Mouse (Mus musculus): ENCODE data around the gene Cstf1. TPM values are rescaled to one million over a fixed set of nuclear protein-coding genes. Genes with fewer than 3 reads are reported as not detected.
A peak's percentile ranks its signal among the peaks of the same experiment; 100 is the strongest.

Cstf1 gene
- total and polyA plus RNA-seq, 3 experiments = 44.2 to 62.1 (median 53.2) TPM

- Histone ChIP-seq H3K36me3 (replicated peaks in 1 of 2; ENCODE audit: control insufficient read depth in 1 of 2, insufficient read depth in 1 of 2, low read length in 1 of 2) (peaks cover 0 to 8% of the 10 kb centered on the region in 2 experiments), H3K9me3 (replicated peaks; ENCODE audit: low read length) (no peaks in the 10 kb centered on the region), H3K4me3 (replicated peaks in 1 of 3; ENCODE audit: low read depth in 2 of 3, low read length in 2 of 3, poor library complexity in 1 of 3) (no peak overlapping the region), H3K27me3 (replicated peaks) (no peaks in the 10 kb centered on the region), H3K4me2 (ENCODE audit: insufficient read depth, low read depth, poor library complexity, severe bottlenecking) (peak overlapping the region; percentile 78), H3K79me2 (replicated peaks; ENCODE audit: control insufficient read depth, extremely low read depth, insufficient read depth, poor library complexity, severe bottlenecking) (no peaks in the 10 kb centered on the region), H3K9ac (ENCODE audit: insufficient read depth, low read depth) (peak overlapping the region; percentile 18), H3K4me1 (ENCODE audit: control insufficient read depth in 1 of 2, insufficient read depth in 2 of 2) (peaks cover 27 to 81% of the 10 kb centered on the region in 2 experiments), H3K27ac (ENCODE audit: insufficient read depth, low read depth) (peak overlapping the region; percentile 78)
- in situ Hi-C loops (cut with MboI; ENCODE audit: low pct_ligation_motif_present, low pct_unique_long_range_greater_than_20kb, low sequenced_read_pairs) (no loop called here), dilution Hi-C loops (cut with MboI; ENCODE audit: extremely low pct_ligation_motif_present, extremely low pct_unique_long_range_greater_than_20kb, low sequenced_read_pairs) (no loop called here)
- DNase-seq (ENCODE audit: extremely low read depth) = no peak
- TF ChIP-seq SMC3 (IDR thresholded peaks at IDR 0.05; ENCODE audit: low read depth, low read length) = peak; percentile 13; the same call in 1 of the 2 replicates
- TF ChIP-seq USF2 (conservative IDR thresholded peaks at IDR 0.05; ENCODE audit: low read depth, low read length) = peak; percentile 70
- TF ChIP-seq MAX (IDR thresholded peaks at IDR 0.05; ENCODE audit: low read length) = peak; percentile 81
- TF ChIP-seq EP300 (IDR thresholded peaks at IDR 0.05; ENCODE audit: low read length) = peak; percentile 79
- TF ChIP-seq IRF4 (IDR thresholded peaks at IDR 0.05; ENCODE audit: low read depth, low read length) = peak; percentile 78
- TF ChIP-seq TBP (conservative IDR thresholded peaks at IDR 0.05; ENCODE audit: low read depth, low read length) = no peak
- no peak for TF ChIP-seq SIN3A (IDR thresholded peaks at IDR 0.05; ENCODE audit: low read length)
- TF ChIP-seq UBTF (IDR thresholded peaks at IDR 0.05; ENCODE audit: low read depth, low read length) = no peak
- peak; percentile 87 for TF ChIP-seq USF1 (IDR thresholded peaks at IDR 0.05; ENCODE audit: low read depth, low read length)
- TF ChIP-seq NELFE (IDR thresholded peaks at IDR 0.05; ENCODE audit: low read depth, low read length) = no peak
- TF ChIP-seq TCF12 (IDR thresholded peaks at IDR 0.05; ENCODE audit: low read depth, low read length) = peak; percentile 88
- 0 out of 2 replicates have a peak, but pooled peaks have one; percentile 25 for TF ChIP-seq HCFC1 (IDR thresholded peaks at IDR 0.05; ENCODE audit: low read depth, low read length)
- no peak for TF ChIP-seq E2F4 (IDR thresholded peaks at IDR 0.05; ENCODE audit: insufficient replicate concordance, low read depth, low read length)
- peak; percentile 88 for TF ChIP-seq ETS1 (conservative IDR thresholded peaks at IDR 0.05; ENCODE audit: low read depth, low read length)
- peak; percentile 79 for TF ChIP-seq MYC (IDR thresholded peaks at IDR 0.05; ENCODE audit: low read depth, low read length)
- TF ChIP-seq MXI1 (IDR thresholded peaks at IDR 0.05; ENCODE audit: low read depth, low read length) = 0 out of 2 replicates have a peak, but pooled peaks have one; percentile 57
- no peak for TF ChIP-seq JUND (conservative IDR thresholded peaks at IDR 0.05; ENCODE audit: low read depth, low read length)
- TF ChIP-seq MAZ (IDR thresholded peaks at IDR 0.05; ENCODE audit: low read depth, low read length) = peak; percentile 35; the same call in 1 of the 2 replicates
- TF ChIP-seq CHD2 (IDR thresholded peaks at IDR 0.05; ENCODE audit: low read length) = peak; percentile 66
- peak; percentile 92 for TF ChIP-seq BHLHE40 (IDR thresholded peaks at IDR 0.05; ENCODE audit: low read depth, low read length)
- TF ChIP-seq MEF2A (IDR thresholded peaks at IDR 0.05; ENCODE audit: borderline replicate concordance, low read depth, low read length) = peak; percentile 68; the same call in 1 of the 2 replicates
- TF ChIP-seq RCOR1 (conservative IDR thresholded peaks at IDR 0.05; ENCODE audit: low read depth, low read length) = no peak
These were observed 43.4 kb downstream of the Cstf1 start for GRCm38 (mm10) chr2:172413894-172414293.
